Mouse (Mus musculus): ENCODE results near the gene Trim31. TPM values are rescaled to one million over a fixed set of nuclear protein-coding genes. Genes with fewer than 3 reads are reported as not detected.
"Not testable (repeated sequence)": the region's sequence is repeated elsewhere in the genome, so short reads cannot be mapped to it uniquely, and the experiment has no call there.

The Trim31 gene
- polyA plus RNA-seq, 1 experiment from 2014 or later, result not detected

DNA sequence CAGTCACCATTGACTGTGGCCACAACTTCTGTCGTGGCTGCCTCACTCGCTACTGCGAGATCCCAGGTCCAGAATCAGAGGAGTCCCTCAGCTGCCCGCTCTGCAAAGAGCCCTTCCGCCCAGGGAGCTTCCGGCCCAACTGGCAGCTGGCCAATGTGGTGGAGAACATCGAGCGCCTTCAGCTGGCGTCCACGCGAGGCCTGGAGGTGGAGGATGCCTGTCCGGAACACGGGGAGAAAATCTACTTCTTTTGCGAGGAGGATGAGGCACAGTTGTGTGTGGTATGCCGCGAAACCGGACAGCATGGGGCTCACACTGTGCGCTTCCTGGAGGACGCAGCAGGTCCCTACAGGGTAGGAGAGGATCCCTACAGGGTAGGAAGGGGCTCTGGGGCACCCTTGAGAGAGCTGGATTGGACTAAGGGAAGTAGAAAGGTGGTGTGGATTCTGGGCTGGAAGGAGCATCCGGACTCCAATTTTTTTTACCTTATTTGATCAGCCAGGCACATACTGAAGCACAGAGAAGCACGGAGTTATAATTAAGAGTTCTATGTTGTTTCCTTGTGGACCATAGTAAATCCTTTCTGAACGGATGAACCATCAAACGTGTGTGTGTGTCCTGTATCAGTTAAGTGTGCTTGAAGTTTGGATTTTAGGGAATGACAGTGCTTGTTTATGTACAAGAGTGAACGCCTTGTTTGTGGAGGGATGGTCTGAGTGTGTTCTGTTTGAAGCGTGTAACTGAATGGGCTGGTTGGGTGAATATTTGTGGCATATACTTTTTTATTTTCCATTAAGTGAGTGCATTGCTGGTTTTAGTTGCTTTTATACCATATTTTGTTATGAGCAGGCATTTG, 27.7 kb upstream of the Trim31 start:
- Histone ChIP-seq H3K27me3 (ENCODE audit: insufficient read depth, poor library complexity, severe bottlenecking) (peaks cover 22% of the 10 kb centered on the region), H3K9me3 (no peaks in the 10 kb centered on the region), H3K4me1 (replicated peaks) (peaks cover 9% of the 10 kb centered on the region), H3K36me3 (no peaks in the 10 kb centered on the region), H3K27ac (0 out of 2 replicates have a peak overlapping the region, but pooled peaks have one; percentile 25), H3K4me3 (no peak overlapping the region)
- DNase-seq (ENCODE audit: low spot score), result no peak
- 83% methylated on average over 25 of the region's 25 CpGs for WGBS

GRCm38 (mm10) chr17:36874636-36875035, 23.3 kb upstream of the Trim31 start:
- Histone ChIP-seq H3K36me3 (no peaks in the 10 kb centered on the region), H3K27ac (no peak overlapping the region), H3K4me1 (replicated peaks) (no peaks in the 10 kb centered on the region), H3K4me3 (no peak overlapping the region), H3K9me3 (no peaks in the 10 kb centered on the region), H3K27me3 (ENCODE audit: insufficient read depth, poor library complexity, severe bottlenecking) (no peaks in the 10 kb centered on the region)
- 72% methylated on average over 4 of the region's 4 CpGs for WGBS
- no peak for DNase-seq (ENCODE audit: low spot score)

GRCm38 (mm10) chr17:36883350-36883749, 14.6 kb upstream of the Trim31 start:
- WGBS, result 86% methylated on average over 2 of the region's 2 CpGs
- H3K27me3 ChIP-seq (ENCODE audit: insufficient read depth, poor library complexity, severe bottlenecking), result no peaks in the 10 kb centered on the region
- no peak for DNase-seq (ENCODE audit: low spot score)
- no peaks in the 10 kb centered on the region for H3K4me1 ChIP-seq (replicated peaks)
- no peaks in the 10 kb centered on the region for H3K9me3 ChIP-seq
- H3K36me3 ChIP-seq, result no peaks in the 10 kb centered on the region
- no peak overlapping the region for H3K4me3 ChIP-seq
- no peak overlapping the region for H3K27ac ChIP-seq

- WGBS, result 95% methylated on average over 12 of the region's 12 CpGs
- Histone ChIP-seq H3K9me3 (no peaks in the 10 kb centered on the region), H3K4me3 (no peak overlapping the region), H3K36me3 (no peaks in the 10 kb centered on the region), H3K4me1 (replicated peaks) (no peaks in the 10 kb centered on the region), H3K27ac (no peak overlapping the region), H3K27me3 (ENCODE audit: insufficient read depth, poor library complexity, severe bottlenecking) (no peaks in the 10 kb centered on the region)
- no peak for DNase-seq (ENCODE audit: low spot score)
Observed at GRCm38 (mm10) chr17:36885132-36885790, 12.7 kb upstream of the Trim31 start.

DNA sequence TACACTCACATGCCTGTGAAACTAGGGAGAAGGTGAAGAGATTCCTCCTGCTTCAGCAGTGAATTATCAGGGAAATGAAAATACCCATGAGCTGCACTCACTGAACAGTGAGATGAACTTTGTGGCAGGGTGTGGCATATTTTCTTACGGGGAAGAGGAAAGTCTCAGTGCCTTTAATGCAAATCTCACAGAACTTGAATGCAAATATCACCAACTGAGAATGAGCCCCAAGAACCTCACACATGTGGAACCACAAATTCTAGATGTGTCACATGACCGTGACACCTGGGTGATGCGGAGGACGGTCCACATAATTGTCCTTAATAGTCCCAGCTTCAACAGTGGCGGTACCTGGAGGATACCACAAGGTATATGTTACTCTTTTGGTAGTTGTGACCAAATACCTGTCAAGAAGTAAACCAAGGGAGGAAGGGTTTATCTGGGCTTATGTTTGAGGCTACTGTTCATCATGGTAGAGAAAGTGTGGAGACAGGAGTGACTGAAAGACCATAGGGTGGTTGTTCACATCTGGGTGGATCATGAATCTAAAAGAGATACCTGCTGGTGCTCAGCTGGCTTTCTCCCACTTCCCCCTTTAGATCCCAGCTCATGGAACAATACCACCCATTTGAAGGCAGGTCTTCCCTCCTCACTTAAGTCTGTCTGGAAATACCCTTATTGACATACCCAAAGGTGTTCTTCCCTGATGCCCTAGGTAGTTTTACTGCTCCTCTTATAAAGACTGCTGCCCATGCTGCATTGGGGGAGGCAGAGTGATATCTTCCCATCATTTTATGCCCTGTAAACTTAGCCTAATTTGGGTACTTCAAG, 7.6 kb upstream of the Trim31 start, which contains the start of gene Trim40:
TSS of gene Trim40 (minus strand) at position 51 of the 831 bp plus-strand sequence.
- H3K27me3 ChIP-seq (ENCODE audit: insufficient read depth, poor library complexity, severe bottlenecking), result no peaks in the 10 kb centered on the region
- no peaks in the 10 kb centered on the region for H3K36me3 ChIP-seq
- DNase-seq (ENCODE audit: low spot score), result no peak
- no peaks in the 10 kb centered on the region for H3K9me3 ChIP-seq
- no peak within 1 kb of the TSS for H3K4me3 ChIP-seq
- WGBS, result 86% methylated on average over 5 of the region's 5 CpGs
- no peak within 1 kb of the TSS for H3K27ac ChIP-seq
- no peaks in the 10 kb centered on the region for H3K4me1 ChIP-seq (replicated peaks)

GRCm38 (mm10) chr17:36891496-36891895, 6.4 kb upstream of the Trim31 start:
- H3K36me3 ChIP-seq; DNase-seq (ENCODE audit: low spot score); H3K9me3 ChIP-seq; H3K27ac ChIP-seq; H3K27me3 ChIP-seq (ENCODE audit: insufficient read depth, poor library complexity, severe bottlenecking); H3K4me1 ChIP-seq (replicated peaks); H3K4me3 ChIP-seq: not testable (repeated sequence)
- 100% methylated on average over 1 of the region's 1 CpGs for WGBS

GRCm38 (mm10) chr17:36892362-36892761, 5.6 kb upstream of the Trim31 start:
- Histone ChIP-seq H3K4me3 (no peak overlapping the region), H3K4me1 (replicated peaks) (no peaks in the 10 kb centered on the region), H3K9me3 (no peaks in the 10 kb centered on the region), H3K27me3 (ENCODE audit: insufficient read depth, poor library complexity, severe bottlenecking) (no peaks in the 10 kb centered on the region), H3K27ac (no peak overlapping the region), H3K36me3 (no peaks in the 10 kb centered on the region)
- WGBS, result 19% methylated on average over 2 of the region's 2 CpGs
- peak; percentile 34 for DNase-seq (ENCODE audit: low spot score)

DNA sequence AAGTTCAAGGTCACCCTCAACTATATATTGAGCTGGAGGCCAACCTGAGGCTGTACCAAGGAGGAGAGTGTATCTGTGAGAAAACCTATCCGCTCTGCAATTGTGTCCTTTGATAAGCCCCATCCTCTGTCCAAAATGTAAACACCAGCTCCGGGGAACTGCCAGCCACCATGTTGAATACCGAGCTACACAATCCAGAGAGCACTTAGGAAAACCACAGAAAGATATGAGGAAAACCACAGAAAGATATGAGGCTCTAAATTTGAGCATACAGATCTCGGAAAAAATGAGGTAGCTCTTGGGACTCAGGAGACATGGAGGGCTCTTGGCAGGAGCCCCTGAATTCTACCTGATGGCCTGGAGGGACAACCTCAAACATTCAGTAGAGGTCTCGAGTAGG, 4.5 kb upstream of the Trim31 start:
- Histone ChIP-seq H3K4me1 (replicated peaks) (no peaks in the 10 kb centered on the region), H3K36me3 (no peaks in the 10 kb centered on the region), H3K4me3 (no peak overlapping the region), H3K27ac (no peak overlapping the region), H3K9me3 (no peaks in the 10 kb centered on the region), H3K27me3 (ENCODE audit: insufficient read depth, poor library complexity, severe bottlenecking) (no peaks in the 10 kb centered on the region)
- WGBS, result 80% methylated on average over 5 of the region's 5 CpGs
- no peak for DNase-seq (ENCODE audit: low spot score)

DNA sequence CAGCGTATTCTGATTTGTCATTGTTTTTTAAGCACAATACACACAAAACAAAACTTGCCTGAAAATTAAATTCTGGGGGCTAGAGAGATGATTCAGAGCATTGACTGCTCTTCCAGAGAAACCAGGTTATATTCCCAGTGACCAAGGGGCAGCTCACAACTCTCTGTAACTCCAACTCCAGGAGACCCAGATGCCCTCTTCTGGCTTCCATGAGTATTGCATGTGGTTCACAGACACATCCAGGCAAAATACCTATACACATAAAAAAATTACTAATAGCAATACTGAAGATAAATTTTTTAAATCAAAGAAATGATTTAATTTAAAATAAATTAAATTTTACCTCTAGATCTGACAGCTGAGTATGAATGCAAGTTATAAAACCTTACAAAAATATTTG, 1.3 kb upstream of the Trim31 start:
- DNase-seq (ENCODE audit: low spot score), result peak; percentile 39
- no peak overlapping the region for H3K4me3 ChIP-seq
- H3K27me3 ChIP-seq (ENCODE audit: insufficient read depth, poor library complexity, severe bottlenecking), result no peaks in the 10 kb centered on the region
- H3K36me3 ChIP-seq, result no peaks in the 10 kb centered on the region
- no peak overlapping the region for H3K27ac ChIP-seq
- H3K9me3 ChIP-seq, result no peaks in the 10 kb centered on the region
- WGBS, result 83% methylated on average over 1 of the region's 1 CpGs
- H3K4me1 ChIP-seq (replicated peaks), result no peaks in the 10 kb centered on the region

DNA sequence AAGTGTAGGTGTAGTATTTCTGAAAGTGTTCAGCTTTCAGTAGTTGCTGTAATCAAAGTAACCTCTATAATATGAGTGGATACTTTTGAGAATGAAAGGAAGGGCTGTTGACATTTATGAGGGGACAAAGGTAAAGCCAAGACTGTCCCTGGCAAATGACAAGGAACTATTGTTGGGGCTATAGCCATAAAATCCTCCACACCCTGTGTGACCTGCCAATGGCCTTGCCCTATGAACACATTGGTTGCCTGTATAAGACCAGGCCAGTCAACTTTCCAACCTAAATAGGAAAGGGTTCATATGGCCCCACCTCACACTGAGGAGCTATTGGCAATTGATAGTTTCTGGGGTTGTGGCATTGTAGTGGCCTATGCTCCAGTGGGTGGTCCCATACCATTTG, 853 bp upstream of the Trim31 start:
- no peak overlapping the region for H3K4me3 ChIP-seq
- DNase-seq (ENCODE audit: low spot score), result no peak
- H3K9me3 ChIP-seq, result no peaks in the 10 kb centered on the region
- H3K27ac ChIP-seq, result no peak overlapping the region
- H3K36me3 ChIP-seq, result no peaks in the 10 kb centered on the region
- no peaks in the 10 kb centered on the region for H3K4me1 ChIP-seq (replicated peaks)
- H3K27me3 ChIP-seq (ENCODE audit: insufficient read depth, poor library complexity, severe bottlenecking), result no peaks in the 10 kb centered on the region

DNA sequence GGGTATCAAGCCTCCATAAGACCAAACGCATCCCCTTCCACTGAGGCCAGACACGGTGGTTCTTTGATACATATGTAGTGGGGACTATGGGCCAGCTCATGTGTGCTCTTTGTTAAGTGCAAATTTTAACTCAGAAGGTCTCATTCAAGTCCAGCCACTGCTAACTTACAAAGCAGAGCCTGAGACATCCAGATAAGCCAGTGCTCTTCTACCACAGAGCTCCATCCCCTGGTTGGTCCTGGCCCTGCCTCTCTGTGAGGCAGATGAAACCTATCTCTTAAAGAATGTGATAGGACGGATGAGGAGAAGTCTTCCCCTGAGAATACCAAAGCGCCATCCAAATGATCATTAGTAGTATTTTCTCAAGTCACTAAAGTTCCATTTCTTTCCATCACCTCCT, 1.5 kb downstream of the Trim31 start:
- WGBS, result 86% methylated on average over 4 of the region's 4 CpGs
- Histone ChIP-seq H3K27ac (no peak overlapping the region), H3K4me1 (replicated peaks) (no peaks in the 10 kb centered on the region), H3K36me3 (no peaks in the 10 kb centered on the region), H3K4me3 (no peak overlapping the region), H3K27me3 (ENCODE audit: insufficient read depth, poor library complexity, severe bottlenecking) (no peaks in the 10 kb centered on the region), H3K9me3 (no peaks in the 10 kb centered on the region)
- DNase-seq (ENCODE audit: low spot score), result no peak

DNA sequence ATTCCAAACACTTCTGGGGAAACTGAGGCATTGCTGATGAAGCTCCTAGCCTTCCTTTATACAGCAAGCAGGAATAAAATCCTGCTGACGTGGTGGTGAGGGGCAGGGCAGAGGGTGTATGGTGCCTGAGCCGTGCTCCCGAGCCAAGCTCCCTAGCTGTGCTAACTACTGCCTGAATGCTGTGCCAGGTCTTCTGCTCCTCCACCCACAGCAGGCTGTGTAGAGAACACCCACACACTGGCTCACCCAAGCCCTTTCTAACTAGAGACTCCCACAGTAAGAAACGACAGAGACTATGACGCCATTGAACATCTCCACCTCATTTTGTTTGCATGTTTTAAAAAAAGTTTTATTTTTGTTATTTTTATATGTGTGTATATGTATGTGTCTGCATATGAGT, 2.1 kb downstream of the Trim31 start:
- WGBS, result 90% methylated on average over 5 of the region's 5 CpGs

GRCm38 (mm10) chr17:36900691-36901090, 2.8 kb downstream of the Trim31 start:
- 44% methylated on average over 1 of the region's 1 CpGs for WGBS
- no peak overlapping the region for H3K4me3 ChIP-seq
- no peaks in the 10 kb centered on the region for H3K36me3 ChIP-seq
- H3K27ac ChIP-seq, result no peak overlapping the region
- H3K4me1 ChIP-seq (replicated peaks), result no peaks in the 10 kb centered on the region
- H3K27me3 ChIP-seq (ENCODE audit: insufficient read depth, poor library complexity, severe bottlenecking), result no peaks in the 10 kb centered on the region
- no peak for DNase-seq (ENCODE audit: low spot score)
- H3K9me3 ChIP-seq, result no peaks in the 10 kb centered on the region

More for the DNA sequence above, 2.1 kb downstream of the Trim31 start:
- Histone ChIP-seq H3K27ac (no peak overlapping the region), H3K4me3 (no peak overlapping the region), H3K4me1 (replicated peaks) (no peaks in the 10 kb centered on the region), H3K36me3 (no peaks in the 10 kb centered on the region), H3K27me3 (ENCODE audit: insufficient read depth, poor library complexity, severe bottlenecking) (no peaks in the 10 kb centered on the region), H3K9me3 (no peaks in the 10 kb centered on the region)
- no peak for DNase-seq (ENCODE audit: low spot score)
